Mouse (Mus musculus) cerebellum, adult 18-20 months (tissue): ENCODE measurements around the gene Lrrc4c.

ENCODE experiments used
- DNase-seq, 2 experiments: peaks; one replicate each; pipeline ENCODE4 v3.0.0; 2021

Lrrc4c gene

DNA sequence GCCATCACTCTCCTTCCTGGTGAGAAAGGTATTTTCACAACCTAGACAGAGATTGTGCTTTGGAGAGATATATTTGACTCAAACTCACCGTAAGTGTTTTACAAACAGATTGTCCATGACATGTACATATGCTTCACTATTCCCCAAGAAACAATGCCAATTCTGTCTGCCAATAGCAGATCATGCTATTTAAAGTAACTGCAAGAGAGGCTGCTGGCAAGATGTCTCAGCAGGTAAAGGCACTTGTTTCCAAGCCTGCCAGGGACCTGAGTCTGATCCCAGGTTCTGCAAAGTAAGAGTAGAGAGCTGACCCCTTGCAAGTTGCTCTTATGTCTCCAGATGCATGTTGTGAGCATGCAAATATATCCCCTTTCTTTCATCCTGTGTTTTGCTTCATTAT, 558.1 kb downstream of the Lrrc4c start:
- DNase-seq: peak; percentile 57 to 71

DNA sequence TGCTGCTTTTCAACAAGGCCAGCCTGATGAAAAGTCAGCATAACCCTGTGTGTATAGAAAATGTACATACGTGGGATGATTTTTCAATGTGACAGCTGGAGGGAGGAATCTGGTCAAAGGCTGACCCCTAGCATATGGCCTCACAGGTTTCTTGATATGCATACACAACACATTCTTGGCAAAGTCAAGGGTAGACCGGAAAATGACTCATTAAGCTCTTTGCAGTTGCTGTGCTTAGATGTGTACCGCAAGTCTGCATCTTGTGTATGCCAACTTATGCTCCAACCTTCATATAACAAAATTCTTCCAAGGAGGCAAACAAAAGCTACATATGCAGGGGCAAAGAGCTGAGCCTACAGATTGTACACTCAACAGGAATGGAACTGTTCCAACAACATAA, 631.6 kb downstream of the Lrrc4c start:
- DNase-seq: peak; percentile 18 to 28

DNA sequence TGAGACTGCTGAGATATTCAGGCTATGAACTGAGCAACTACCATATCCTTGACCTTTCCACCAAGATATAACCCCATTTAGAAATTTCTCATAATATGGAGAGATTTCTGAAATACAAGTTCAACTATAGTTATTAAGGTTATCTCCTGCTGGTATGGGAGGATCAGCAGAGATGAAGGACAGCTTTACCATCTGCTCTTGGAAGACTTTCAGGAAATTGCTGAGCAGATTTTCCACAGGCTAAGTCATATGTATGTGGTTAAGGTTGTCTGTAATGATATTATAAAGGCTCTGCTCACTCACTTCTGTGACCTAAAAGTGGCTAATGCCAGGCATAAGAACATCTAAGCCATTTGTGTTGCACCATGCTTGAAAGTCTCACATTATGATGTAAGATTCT, 681.6 kb downstream of the Lrrc4c start:
- DNase-seq: peak; percentile 18 to 32

DNA sequence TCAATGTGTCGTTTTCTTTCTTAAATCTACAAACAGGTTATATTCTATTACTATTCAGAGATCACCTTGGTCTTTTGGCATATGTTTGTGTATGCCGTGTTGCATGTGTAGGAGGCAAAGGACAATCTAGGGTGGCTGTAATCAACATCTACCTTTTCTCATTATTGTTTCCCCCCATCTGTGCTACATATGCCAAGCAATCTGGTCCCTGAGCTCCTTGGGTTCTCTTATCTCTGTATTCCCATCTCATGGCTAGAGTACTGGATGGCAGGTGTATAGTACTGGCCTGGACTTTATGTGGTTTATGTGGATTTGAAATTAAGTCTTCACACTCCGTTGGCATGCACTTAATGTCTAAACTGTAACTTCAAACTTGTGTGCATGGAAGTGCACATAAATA, 700.4 kb downstream of the Lrrc4c start:
- peak; percentile 41 to 57 for DNase-seq

DNA sequence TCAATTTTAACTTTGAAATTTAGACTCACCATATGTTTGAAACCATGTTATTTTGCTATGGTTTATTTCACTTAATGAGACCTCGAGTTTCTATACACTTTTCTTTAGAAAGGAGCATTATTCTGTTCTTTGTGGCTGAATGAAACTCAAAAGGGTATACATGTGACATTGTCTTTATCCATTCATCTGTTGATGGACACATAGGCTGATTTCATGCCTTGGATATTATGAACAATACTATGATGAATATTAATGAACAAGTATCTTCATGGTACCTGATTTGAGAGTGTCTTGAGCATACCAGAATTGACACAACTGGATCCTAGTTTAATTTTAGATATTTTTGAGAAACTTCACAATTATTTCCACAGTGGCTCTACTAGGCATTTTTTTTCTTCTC, 709.0 kb downstream of the Lrrc4c start:
- DNase-seq: no peak

- DNase-seq: no peak
These were observed 709.6 kb downstream of the Lrrc4c start for GRCm38 (mm10) chr2:97027585-97027984.

DNA sequence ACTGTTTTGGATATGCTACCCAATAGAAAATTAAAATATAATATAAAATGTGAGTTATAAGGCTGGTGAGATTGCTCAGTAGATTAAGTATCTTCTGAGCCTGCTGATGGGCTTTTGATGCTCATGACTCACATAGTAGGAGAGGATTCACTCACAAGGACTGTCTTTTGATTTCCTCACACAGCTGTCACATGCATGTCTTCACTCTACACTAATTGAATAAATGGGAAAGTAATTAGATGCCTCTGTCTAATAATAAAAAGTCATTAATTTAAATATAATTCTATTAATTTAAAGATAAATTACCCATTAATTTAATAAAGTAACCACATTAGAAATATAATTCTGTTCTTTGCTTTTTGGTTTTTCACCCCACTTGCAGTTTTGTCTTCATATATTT, 718.4 kb downstream of the Lrrc4c start:
- no peak for DNase-seq

- no peak for DNase-seq
These were observed 719.2 kb downstream of the Lrrc4c start for GRCm38 (mm10) chr2:97037024-97037814.

- no peak for DNase-seq
These were observed 726.0 kb downstream of the Lrrc4c start for GRCm38 (mm10) chr2:97044016-97044415.

DNA sequence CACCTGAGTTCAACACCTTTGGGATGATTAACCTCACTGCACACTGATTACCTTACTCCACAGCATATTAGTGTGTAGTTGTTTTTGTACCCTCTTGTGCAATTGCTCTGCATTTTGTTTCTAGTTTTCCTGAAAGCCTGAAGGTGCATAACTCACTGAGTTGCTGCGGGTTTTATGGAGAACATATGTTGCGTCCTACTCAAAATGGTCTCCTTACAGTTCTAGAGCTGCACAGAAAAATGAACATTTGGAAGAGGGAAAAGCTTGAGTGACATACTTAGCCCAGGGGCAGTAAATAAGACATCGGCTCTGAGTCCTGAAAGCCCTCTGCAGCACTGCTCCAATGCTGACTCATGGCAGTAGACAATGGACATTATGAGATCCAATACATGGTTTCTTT, 727.7 kb downstream of the Lrrc4c start:
- DNase-seq: no peak

- no peak for DNase-seq
These were observed 762.2 kb downstream of the Lrrc4c start for GRCm38 (mm10) chr2:97080156-97080555.

DNA sequence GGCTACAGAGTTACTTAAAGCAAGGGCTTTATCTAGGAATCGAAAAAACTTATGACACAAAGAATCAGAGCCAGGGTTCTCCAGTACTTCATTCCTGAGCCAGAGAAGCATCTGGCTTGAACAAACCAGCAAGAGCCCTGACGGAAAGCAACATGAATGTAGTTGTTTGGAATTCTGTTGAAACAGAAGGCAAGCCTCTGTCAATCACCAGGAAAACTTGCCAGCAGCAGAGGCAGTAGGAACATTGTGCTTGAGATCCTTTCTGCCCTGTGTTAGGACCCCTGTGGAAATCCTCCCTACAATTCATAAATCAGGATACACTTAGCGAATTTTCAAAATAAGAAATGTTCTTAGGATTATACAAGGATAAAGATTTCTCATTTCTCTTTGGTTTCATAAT, 780.0 kb downstream of the Lrrc4c start:
- no peak for DNase-seq

- DNase-seq: peak; percentile 13 to 23
These were observed 785.6 kb downstream of the Lrrc4c start for GRCm38 (mm10) chr2:97103398-97104162.

DNA sequence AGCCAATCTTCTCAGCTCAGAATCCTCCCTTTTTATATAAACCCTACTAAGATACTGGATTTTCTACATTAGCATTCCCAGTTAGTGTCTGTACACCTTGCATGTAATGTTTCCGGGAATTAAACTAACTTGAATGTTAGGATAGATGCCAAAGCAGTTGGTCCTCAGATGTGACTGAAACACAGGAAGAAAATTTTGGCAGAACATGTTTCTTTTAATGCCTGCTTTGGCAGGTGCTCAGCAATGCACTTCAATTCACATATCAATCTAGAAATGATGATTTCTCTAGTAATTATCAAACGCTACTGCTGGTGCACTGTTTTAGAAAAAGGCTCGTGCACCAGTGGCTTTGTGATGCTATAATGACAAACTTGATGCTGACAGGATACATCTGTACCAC, 806.3 kb downstream of the Lrrc4c start:
- DNase-seq: peak in 1 of 2 experiments; percentile 6

DNA sequence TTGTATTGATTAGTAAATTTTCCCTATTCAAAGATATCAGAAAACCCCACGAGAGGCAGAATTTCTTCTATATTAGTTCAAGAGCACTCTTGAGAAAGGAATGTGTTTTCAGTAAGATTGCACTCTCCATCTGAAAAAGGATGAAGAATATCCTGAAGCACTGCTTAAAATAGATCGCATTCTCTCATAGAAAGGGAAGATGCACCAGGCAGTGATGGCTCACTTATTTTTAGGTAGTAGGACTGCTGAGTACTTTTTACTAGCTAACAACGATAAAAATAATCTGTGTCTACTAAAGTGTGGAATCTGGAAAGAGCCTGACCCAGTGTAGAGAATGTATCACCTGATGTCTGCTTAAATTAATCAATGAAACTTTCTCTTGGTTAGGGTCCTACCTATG, 820.5 kb downstream of the Lrrc4c start:
- DNase-seq: no peak

- DNase-seq: no peak
These were observed 833.7 kb downstream of the Lrrc4c start for GRCm38 (mm10) chr2:97151626-97152194.

DNA sequence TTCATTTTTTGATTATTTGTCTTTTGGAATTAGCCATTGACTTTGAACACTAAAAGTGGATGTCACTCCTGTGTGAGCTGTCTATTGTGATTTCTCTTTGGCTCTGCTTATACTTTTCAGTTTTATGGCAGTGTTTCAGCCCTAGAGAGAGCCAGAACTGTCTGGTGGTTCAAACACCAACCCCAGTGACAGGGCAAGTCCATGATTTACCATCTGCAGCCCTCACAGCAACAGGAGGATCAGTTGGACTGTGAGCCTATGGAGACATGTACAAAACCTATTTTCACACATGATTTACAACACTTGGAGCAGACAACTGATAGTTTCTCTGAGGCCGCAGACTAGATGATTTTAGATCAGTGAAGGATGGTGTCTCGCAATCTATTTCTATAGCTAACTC, 847.8 kb downstream of the Lrrc4c start:
- peak in 1 of 2 experiments; percentile 7 for DNase-seq

DNA sequence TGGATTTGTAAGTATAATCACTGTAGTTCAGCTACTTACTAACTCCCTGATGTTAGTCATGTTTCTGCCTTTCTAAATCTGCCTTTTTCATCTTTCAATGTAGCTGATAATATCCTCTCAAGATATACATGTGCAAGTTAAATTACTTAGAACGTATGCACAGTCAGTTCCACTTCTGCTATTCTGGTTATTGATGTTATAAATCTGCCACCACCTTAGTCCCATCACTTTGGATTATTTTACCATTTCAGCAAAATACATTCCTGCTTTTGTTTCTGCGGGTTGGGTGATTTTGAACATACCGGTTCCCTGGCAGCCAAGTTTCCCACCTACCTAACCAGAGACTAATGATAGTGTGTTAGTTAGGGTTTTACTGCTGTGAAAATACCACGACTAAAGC, 860.4 kb downstream of the Lrrc4c start:
- no peak for DNase-seq

- no peak for DNase-seq
These were observed 879.1 kb downstream of the Lrrc4c start for GRCm38 (mm10) chr2:97196968-97197606.

- peak; percentile 75 to 81 for DNase-seq
These were observed 915.0 kb downstream of the Lrrc4c start for GRCm38 (mm10) chr2:97232966-97233365.

DNA sequence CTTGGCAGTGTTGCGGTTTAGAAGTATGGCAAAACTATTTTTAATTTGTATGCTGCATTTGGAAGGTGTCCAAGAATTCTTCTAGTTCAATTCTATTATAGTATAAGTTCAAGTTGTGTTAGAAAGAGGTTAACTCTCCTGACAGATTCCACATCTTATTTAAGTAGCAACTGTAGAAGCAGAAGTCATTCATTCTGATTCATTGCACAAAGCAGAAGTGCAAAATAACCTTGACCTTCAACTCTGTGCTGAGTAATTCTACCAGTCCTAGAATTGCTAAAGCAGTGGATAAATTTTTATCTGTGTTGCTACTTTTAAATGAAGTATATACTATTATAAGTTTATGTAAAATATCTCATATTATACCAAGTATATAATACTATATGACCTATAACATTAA, 916.1 kb downstream of the Lrrc4c start:
- DNase-seq: no peak

DNA sequence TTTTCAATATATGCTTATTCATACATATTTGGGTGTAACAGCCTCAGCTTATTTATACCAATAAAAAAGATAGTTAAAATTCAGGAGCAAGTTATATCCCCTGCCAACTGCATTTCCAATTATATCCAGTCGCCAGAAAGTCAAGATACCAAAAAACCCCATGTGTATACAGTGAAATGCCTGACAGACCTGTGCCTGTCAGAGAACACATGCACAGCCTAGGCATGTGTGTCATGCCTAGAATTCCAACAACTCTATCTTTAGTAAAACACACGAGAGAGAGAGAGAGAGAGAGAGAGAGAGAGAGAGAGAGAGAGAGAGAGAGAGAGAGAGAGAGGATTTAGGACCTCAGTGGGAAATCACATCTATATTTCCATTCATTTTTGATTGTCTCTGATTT, 956.7 kb downstream of the Lrrc4c start:
- DNase-seq: no peak

GRCm38 (mm10) chr2:97284986-97285385, 967.0 kb downstream of the Lrrc4c start:
- no peak for DNase-seq
